Mouse (Mus musculus): ENCODE measurements around the gene Gmps. TPM values are rescaled to one million over a fixed set of nuclear protein-coding genes. Genes with fewer than 3 reads are reported as not detected.

The Gmps gene
- polyA plus RNA-seq, 1 experiment from 2014 or later: 31.4 TPM

- peak overlapping the region; percentile 87 for H3K4me3 ChIP-seq (replicated peaks; ENCODE audit: low read depth, low read length)
- H3K9me3 ChIP-seq (replicated peaks; ENCODE audit: low read length): no peaks in the 10 kb centered on the region
- 3% methylated on average over 25 of the region's 25 CpGs for WGBS
- no peak for ATAC-seq (replicated peaks; ENCODE audit: low FRiP score, low read depth)
- peak overlapping the region; percentile 74 for H3K9ac ChIP-seq (ENCODE audit: low read depth, low read length)
- peak overlapping the region; percentile 92 for H3K4me2 ChIP-seq (ENCODE audit: low read length)
- no peaks in the 10 kb centered on the region for H3K36me3 ChIP-seq (ENCODE audit: insufficient read depth, low read length)
- peak overlapping the region; percentile 95 for H3K27ac ChIP-seq
- TF ChIP-seq CTCF (IDR thresholded peaks at IDR 0.05; ENCODE audit: low read depth): no peak
- peak; percentile 39 for DNase-seq (ENCODE audit: low spot score)
- H3K27me3 ChIP-seq (ENCODE audit: insufficient read depth, low read length): no peaks in the 10 kb centered on the region
- H3K4me1 ChIP-seq (replicated peaks; ENCODE audit: insufficient read depth, low read length): peaks cover 13% of the 10 kb centered on the region; the same call in 1 of the 2 replicates
These were observed 12.3 kb upstream of the Gmps start for GRCm38 (mm10) chr3:63963421-63964099.

- no peak; the same call in 1 of the 2 replicates for TF ChIP-seq CTCF (IDR thresholded peaks at IDR 0.05; ENCODE audit: low read depth)
- DNase-seq (ENCODE audit: low spot score) (peak; percentile 98), ATAC-seq (replicated peaks; ENCODE audit: low FRiP score, low read depth) (peak; percentile 97)
- WGBS: under 1% methylated on average over 68 of the region's 69 CpGs
- peaks cover 13% of the 10 kb centered on the region; the same call in 1 of the 2 replicates for H3K4me1 ChIP-seq (replicated peaks; ENCODE audit: insufficient read depth, low read length)
- peak within 1 kb of the TSS; percentile 92 for H3K4me2 ChIP-seq (ENCODE audit: low read length)
- peak within 1 kb of the TSS; percentile 74 for H3K9ac ChIP-seq (ENCODE audit: low read depth, low read length)
- no peaks in the 10 kb centered on the region for H3K9me3 ChIP-seq (replicated peaks; ENCODE audit: low read length)
- H3K36me3 ChIP-seq (ENCODE audit: insufficient read depth, low read length): no peaks in the 10 kb centered on the region
- H3K4me3 ChIP-seq (replicated peaks; ENCODE audit: low read depth, low read length): peak within 1 kb of the TSS; percentile 87
- no peaks in the 10 kb centered on the region for H3K27me3 ChIP-seq (ENCODE audit: insufficient read depth, low read length)
- H3K27ac ChIP-seq: peak within 1 kb of the TSS; percentile 95
These were observed 11.6 kb upstream of the Gmps start, which contains the start of gene Slc33a1 for GRCm38 (mm10) chr3:63964100-63964921. Slc33a1 (minus strand) TSS chr3:63964768.

GRCm38 (mm10) chr3:63964922-63965249, 11.0 kb upstream of the Gmps start:
- ATAC-seq (replicated peaks; ENCODE audit: low FRiP score, low read depth) (no peak), DNase-seq (ENCODE audit: low spot score) (no peak)
- TF ChIP-seq CTCF (IDR thresholded peaks at IDR 0.05; ENCODE audit: low read depth): no peak
- H3K4me1 ChIP-seq (replicated peaks; ENCODE audit: insufficient read depth, low read length): peaks cover 13% of the 10 kb centered on the region; the same call in 1 of the 2 replicates
- peak overlapping the region; percentile 56; the same call in 1 of the 2 replicates for H3K27ac ChIP-seq
- H3K9me3 ChIP-seq (replicated peaks; ENCODE audit: low read length): no peaks in the 10 kb centered on the region
- H3K27me3 ChIP-seq (ENCODE audit: insufficient read depth, low read length): no peaks in the 10 kb centered on the region
- no peak overlapping the region for H3K9ac ChIP-seq (ENCODE audit: low read depth, low read length)
- 83% methylated on average over 6 of the region's 6 CpGs for WGBS
- H3K36me3 ChIP-seq (ENCODE audit: insufficient read depth, low read length): no peaks in the 10 kb centered on the region
- H3K4me2 ChIP-seq (ENCODE audit: low read length): peak overlapping the region; percentile 38; the same call in 1 of the 2 replicates
- H3K4me3 ChIP-seq (replicated peaks; ENCODE audit: low read depth, low read length): peak overlapping the region; percentile 87; the same call in 1 of the 2 replicates

- no peaks in the 10 kb centered on the region for H3K36me3 ChIP-seq (ENCODE audit: insufficient read depth, low read length)
- H3K4me3 ChIP-seq (replicated peaks; ENCODE audit: low read depth, low read length): no peak overlapping the region
- H3K9ac ChIP-seq (ENCODE audit: low read depth, low read length): no peak overlapping the region
- 75% methylated on average over 2 of the region's 2 CpGs for WGBS
- no peaks in the 10 kb centered on the region for H3K9me3 ChIP-seq (replicated peaks; ENCODE audit: low read length)
- DNase-seq (ENCODE audit: low spot score) (no peak), ATAC-seq (replicated peaks; ENCODE audit: low FRiP score, low read depth) (no peak)
- TF ChIP-seq CTCF (IDR thresholded peaks at IDR 0.05; ENCODE audit: low read depth): no peak
- H3K4me1 ChIP-seq (replicated peaks; ENCODE audit: insufficient read depth, low read length): peaks cover 13% of the 10 kb centered on the region; the same call in 1 of the 2 replicates
- no peak overlapping the region for H3K4me2 ChIP-seq (ENCODE audit: low read length)
- no peaks in the 10 kb centered on the region for H3K27me3 ChIP-seq (ENCODE audit: insufficient read depth, low read length)
- H3K27ac ChIP-seq: no peak overlapping the region
These were observed 10.0 kb upstream of the Gmps start for GRCm38 (mm10) chr3:63965929-63966328.

GRCm38 (mm10) chr3:63977895-63978294, 2.0 kb downstream of the Gmps start:
- WGBS: 46% methylated on average over 4 of the region's 4 CpGs
- no peak for TF ChIP-seq CTCF (IDR thresholded peaks at IDR 0.05; ENCODE audit: low read depth)
- no peak overlapping the region for H3K4me2 ChIP-seq (ENCODE audit: low read length)
- no peak overlapping the region for H3K4me3 ChIP-seq (replicated peaks; ENCODE audit: low read depth, low read length)
- H3K4me1 ChIP-seq (replicated peaks; ENCODE audit: insufficient read depth, low read length): no peaks in the 10 kb centered on the region
- ATAC-seq (replicated peaks; ENCODE audit: low FRiP score, low read depth) (no peak), DNase-seq (ENCODE audit: low spot score) (no peak)
- H3K9me3 ChIP-seq (replicated peaks; ENCODE audit: low read length): no peaks in the 10 kb centered on the region
- no peaks in the 10 kb centered on the region for H3K27me3 ChIP-seq (ENCODE audit: insufficient read depth, low read length)
- no peak overlapping the region for H3K27ac ChIP-seq
- H3K9ac ChIP-seq (ENCODE audit: low read depth, low read length): no peak overlapping the region
- peaks cover 3% of the 10 kb centered on the region; the same call in 1 of the 2 replicates for H3K36me3 ChIP-seq (ENCODE audit: insufficient read depth, low read length)

GRCm38 (mm10) chr3:63986656-63987055, 10.8 kb downstream of the Gmps start:
- no peak overlapping the region for H3K4me3 ChIP-seq (replicated peaks; ENCODE audit: low read depth, low read length)
- H3K4me2 ChIP-seq (ENCODE audit: low read length): no peak overlapping the region
- no peaks in the 10 kb centered on the region for H3K9me3 ChIP-seq (replicated peaks; ENCODE audit: low read length)
- no peaks in the 10 kb centered on the region for H3K4me1 ChIP-seq (replicated peaks; ENCODE audit: insufficient read depth, low read length)
- WGBS: 92% methylated on average over 1 of the region's 1 CpGs
- peaks cover 41% of the 10 kb centered on the region for H3K36me3 ChIP-seq (ENCODE audit: insufficient read depth, low read length)
- TF ChIP-seq CTCF (IDR thresholded peaks at IDR 0.05; ENCODE audit: low read depth): no peak
- no peaks in the 10 kb centered on the region for H3K27me3 ChIP-seq (ENCODE audit: insufficient read depth, low read length)
- H3K27ac ChIP-seq: no peak overlapping the region
- no peak overlapping the region for H3K9ac ChIP-seq (ENCODE audit: low read depth, low read length)
- DNase-seq (ENCODE audit: low spot score) (no peak), ATAC-seq (replicated peaks; ENCODE audit: low FRiP score, low read depth) (no peak)
